Mouse (Mus musculus): ENCODE results near the gene Colgalt2. TPM values are rescaled to one million over a fixed set of nuclear protein-coding genes. Genes with fewer than 3 reads are reported as not detected.
A peak's percentile ranks its signal among the peaks of the same experiment; 100 is the strongest.

Colgalt2 gene
- polyA plus RNA-seq, 1 experiment from 2014 or later: 3.3 TPM

- ATAC-seq (replicated peaks; ENCODE audit: low FRiP score, low read depth) (peak; percentile 78), DNase-seq (ENCODE audit: low spot score) (peak; percentile 63)
- Histone ChIP-seq H3K36me3 (ENCODE audit: insufficient read depth, low read length) (no peaks in the 10 kb centered on the region), H3K9me3 (replicated peaks; ENCODE audit: low read length) (no peaks in the 10 kb centered on the region), H3K27me3 (ENCODE audit: insufficient read depth, low read length) (no peaks in the 10 kb centered on the region), H3K27ac (peak overlapping the region; percentile 58), H3K4me2 (ENCODE audit: low read length) (peak overlapping the region; percentile 44), H3K4me3 (replicated peaks; ENCODE audit: low read depth, low read length) (no peak overlapping the region), H3K9ac (ENCODE audit: low read depth, low read length) (peak overlapping the region; percentile 8; the same call in 1 of the 2 replicates), H3K4me1 (replicated peaks; ENCODE audit: insufficient read depth, low read length) (no peaks in the 10 kb centered on the region)
- no peak for TF ChIP-seq CTCF (IDR thresholded peaks at IDR 0.05; ENCODE audit: low read depth)
- WGBS: 15% methylated on average over 11 of the region's 11 CpGs
Measured at GRCm38 (mm10) chr1:152497581-152497980, 98.0 kb downstream of the Colgalt2 start.

- H3K27ac ChIP-seq: no peak overlapping the region
- no peak overlapping the region for H3K4me2 ChIP-seq (ENCODE audit: low read length)
- no peak overlapping the region for H3K4me3 ChIP-seq (replicated peaks; ENCODE audit: low read depth, low read length)
- DNase-seq (ENCODE audit: low spot score) (peak; percentile 15), ATAC-seq (replicated peaks; ENCODE audit: low FRiP score, low read depth) (no peak)
- 73% methylated on average over 12 of the region's 12 CpGs for WGBS
- no peaks in the 10 kb centered on the region for H3K4me1 ChIP-seq (replicated peaks; ENCODE audit: insufficient read depth, low read length)
- TF ChIP-seq CTCF (IDR thresholded peaks at IDR 0.05; ENCODE audit: low read depth): no peak
- H3K36me3 ChIP-seq (ENCODE audit: insufficient read depth, low read length): no peaks in the 10 kb centered on the region
- H3K9ac ChIP-seq (ENCODE audit: low read depth, low read length): no peak overlapping the region
- H3K27me3 ChIP-seq (ENCODE audit: insufficient read depth, low read length): no peaks in the 10 kb centered on the region
- no peaks in the 10 kb centered on the region for H3K9me3 ChIP-seq (replicated peaks; ENCODE audit: low read length)
Measured at GRCm38 (mm10) chr1:152499802-152500201, 100.2 kb downstream of the Colgalt2 start.

- H3K27me3 ChIP-seq (ENCODE audit: insufficient read depth, low read length): no peaks in the 10 kb centered on the region
- WGBS: 91% methylated on average over 5 of the region's 5 CpGs
- H3K9me3 ChIP-seq (replicated peaks; ENCODE audit: low read length): no peaks in the 10 kb centered on the region
- H3K27ac ChIP-seq: no peak overlapping the region
- H3K4me3 ChIP-seq (replicated peaks; ENCODE audit: low read depth, low read length): no peak overlapping the region
- TF ChIP-seq CTCF (IDR thresholded peaks at IDR 0.05; ENCODE audit: low read depth): no peak
- H3K4me2 ChIP-seq (ENCODE audit: low read length): no peak overlapping the region
- H3K9ac ChIP-seq (ENCODE audit: low read depth, low read length): no peak overlapping the region
- DNase-seq (ENCODE audit: low spot score) (no peak), ATAC-seq (replicated peaks; ENCODE audit: low FRiP score, low read depth) (no peak)
- H3K4me1 ChIP-seq (replicated peaks; ENCODE audit: insufficient read depth, low read length): no peaks in the 10 kb centered on the region
- no peaks in the 10 kb centered on the region for H3K36me3 ChIP-seq (ENCODE audit: insufficient read depth, low read length)
Measured at GRCm38 (mm10) chr1:152506175-152506574, 106.5 kb downstream of the Colgalt2 start.

- Histone ChIP-seq H3K27me3 (ENCODE audit: insufficient read depth, low read length) (no peaks in the 10 kb centered on the region), H3K9me3 (replicated peaks; ENCODE audit: low read length) (no peaks in the 10 kb centered on the region), H3K4me1 (replicated peaks; ENCODE audit: insufficient read depth, low read length) (no peaks in the 10 kb centered on the region), H3K4me2 (ENCODE audit: low read length) (no peak overlapping the region), H3K27ac (no peak overlapping the region), H3K4me3 (replicated peaks; ENCODE audit: low read depth, low read length) (no peak overlapping the region), H3K36me3 (ENCODE audit: insufficient read depth, low read length) (no peaks in the 10 kb centered on the region), H3K9ac (ENCODE audit: low read depth, low read length) (no peak overlapping the region)
- WGBS: 90% methylated on average over 7 of the region's 7 CpGs
- DNase-seq (ENCODE audit: low spot score): no peak
- ATAC-seq (replicated peaks; ENCODE audit: low FRiP score, low read depth): no peak
- TF ChIP-seq CTCF (IDR thresholded peaks at IDR 0.05; ENCODE audit: low read depth): no peak
Measured at GRCm38 (mm10) chr1:152506726-152507125, 107.1 kb downstream of the Colgalt2 start.

- no peak overlapping the region for H3K4me3 ChIP-seq (replicated peaks; ENCODE audit: low read depth, low read length)
- H3K27me3 ChIP-seq (ENCODE audit: insufficient read depth, low read length): no peaks in the 10 kb centered on the region
- WGBS: 92% methylated on average over 11 of the region's 11 CpGs
- no peaks in the 10 kb centered on the region for H3K4me1 ChIP-seq (replicated peaks; ENCODE audit: insufficient read depth, low read length)
- H3K27ac ChIP-seq: no peak overlapping the region
- no peak for DNase-seq (ENCODE audit: low spot score)
- no peaks in the 10 kb centered on the region for H3K36me3 ChIP-seq (ENCODE audit: insufficient read depth, low read length)
- no peak for ATAC-seq (replicated peaks; ENCODE audit: low FRiP score, low read depth)
- no peak overlapping the region for H3K4me2 ChIP-seq (ENCODE audit: low read length)
- no peaks in the 10 kb centered on the region for H3K9me3 ChIP-seq (replicated peaks; ENCODE audit: low read length)
- no peak overlapping the region for H3K9ac ChIP-seq (ENCODE audit: low read depth, low read length)
- TF ChIP-seq CTCF (IDR thresholded peaks at IDR 0.05; ENCODE audit: low read depth): no peak
Measured at GRCm38 (mm10) chr1:152508481-152509220, 109.0 kb downstream of the Colgalt2 start.

- peak; percentile 97 for TF ChIP-seq CTCF (IDR thresholded peaks at IDR 0.05; ENCODE audit: low read depth)
- Histone ChIP-seq H3K4me2 (ENCODE audit: low read length) (no peak overlapping the region), H3K27ac (no peak overlapping the region), H3K4me3 (replicated peaks; ENCODE audit: low read depth, low read length) (no peak overlapping the region), H3K4me1 (replicated peaks; ENCODE audit: insufficient read depth, low read length) (no peaks in the 10 kb centered on the region), H3K36me3 (ENCODE audit: insufficient read depth, low read length) (peaks cover 4% of the 10 kb centered on the region; the same call in 1 of the 2 replicates), H3K9ac (ENCODE audit: low read depth, low read length) (no peak overlapping the region), H3K9me3 (replicated peaks; ENCODE audit: low read length) (no peaks in the 10 kb centered on the region), H3K27me3 (ENCODE audit: insufficient read depth, low read length) (no peaks in the 10 kb centered on the region)
- DNase-seq (ENCODE audit: low spot score) (peak; percentile 90), ATAC-seq (replicated peaks; ENCODE audit: low FRiP score, low read depth) (peak; percentile 74)
- 77% methylated on average over 4 of the region's 4 CpGs for WGBS
Measured at GRCm38 (mm10) chr1:152511237-152511636, 111.6 kb downstream of the Colgalt2 start.
